Mouse (Mus musculus): ENCODE measurements around the gene Ap2a2.

GRCm38 (mm10) chr7:141518926-141519325, 43.0 kb upstream of the Ap2a2 start:
- TF ChIP-seq CTCF (IDR thresholded peaks at IDR 0.05) = no peak
- TF ChIP-seq EP300 (IDR thresholded peaks at IDR 0.05; ENCODE audit: insufficient read depth, low read depth, low read length) = no peak
- TF ChIP-seq POLR2A (IDR thresholded peaks at IDR 0.05; ENCODE audit: insufficient read depth, low read depth, low read length) = no peak

Measured in heart, adult 2 months (tissue).